Mouse (Mus musculus) MEL (cell line): ENCODE results near the gene Rnf10. TPM values are rescaled to one million over a fixed set of nuclear protein-coding genes. Genes with fewer than 3 reads are reported as not detected.

ENCODE experiments used
- DNase-seq: peaks from one replicate; pipeline ENCODE4 v3.0.0; 2011; ENCODE audit warnings: low read depth, low spot score
- H3K27ac ChIP-seq: 2 replicates; pipeline ENCODE4 v1.5.1; 2012; ENCODE audit warnings: low read depth, mild to moderate bottlenecking, control low read depth, low read length, moderate library complexity; ENCODE audit not compliant: control insufficient read depth
- H3K27me3 ChIP-seq, 2 experiments: fragments of 150-350 bp in 1 of 2; sonication (generic) in 1 of 2; 2 replicates each; pipeline ENCODE4 v1.6.1; 2012; ENCODE audit warnings: low read length in 2 of 2, mild to moderate bottlenecking in 2 of 2, improper control_type of control experiment in 1 of 2, moderate library complexity in 1 of 2; ENCODE audit not compliant: insufficient read depth in 2 of 2, control insufficient read depth in 1 of 2
- H3K36me3 ChIP-seq, 2 experiments: 2 replicates each; pipeline ENCODE4 v1.6.1; 2012 to 2014; ENCODE audit warnings: low read length in 2 of 2, improper control_type of control experiment in 1 of 2, inconsistent platforms in 1 of 2, mild to moderate bottlenecking in 1 of 2; ENCODE audit not compliant: insufficient read depth in 2 of 2, control insufficient read depth in 1 of 2
- H3K4me1 ChIP-seq, 2 experiments: fragments of 150-350 bp in 1 of 2; sonication (generic) in 1 of 2; 2 replicates each; pipeline ENCODE4 v1.6.1; 2012; ENCODE audit warnings: low read length in 2 of 2, improper control_type of control experiment in 1 of 2, mild to moderate bottlenecking in 1 of 2; ENCODE audit not compliant: insufficient read depth in 2 of 2, control insufficient read depth in 1 of 2
- H3K4me3 ChIP-seq, 2 experiments: fragments of 150-350 bp in 1 of 2; sonication (generic) in 1 of 2; 2 replicates each; pipeline ENCODE4 v1.5.1; 2012; ENCODE audit warnings: low read depth in 2 of 2, low read length in 2 of 2, mild to moderate bottlenecking in 2 of 2, moderate library complexity in 2 of 2, control low read depth in 1 of 2, improper control_type of control experiment in 1 of 2; ENCODE audit not compliant: control insufficient read depth in 1 of 2, insufficient read depth in 1 of 2
- H3K79me2 ChIP-seq: 2 replicates; pipeline ENCODE4 v1.6.1; 2012; ENCODE audit warnings: mild to moderate bottlenecking, low read length, moderate library complexity; ENCODE audit not compliant: control insufficient read depth, poor library complexity, insufficient read depth
- H3K9ac ChIP-seq: 2 replicates; pipeline ENCODE4 v1.6.1; 2012; ENCODE audit warnings: low read depth, mild to moderate bottlenecking, control low read depth, low read length, moderate library complexity; ENCODE audit not compliant: control insufficient read depth, poor library complexity, severe bottlenecking
- H3K9me3 ChIP-seq: fragments of 150-350 bp; sonication (generic); replicated peaks from 2 replicates; pipeline ENCODE4 v1.6.1; 2012; ENCODE audit warnings: mild to moderate bottlenecking, low read length, improper control_type of control experiment, moderate library complexity; ENCODE audit not compliant: insufficient read depth
- CHD1 ChIP-seq: IDR thresholded peaks from 2 replicates; pipeline ENCODE4 v1.6.1; 2012; ENCODE audit warnings: low read depth, mild to moderate bottlenecking, inconsistent platforms, low read length, improper control_type of control experiment
- CHD2 ChIP-seq: IDR thresholded peaks from 2 replicates; pipeline ENCODE4 v1.6.1; 2011; ENCODE audit warnings: low read length, improper control_type of control experiment
- CTCF ChIP-seq, 3 experiments: IDR thresholded peaks in 2 of 3; conservative IDR thresholded peaks in 1 of 3; 2 replicates each; pipeline ENCODE4 v1.5.1; 2011 to 2012; ENCODE audit warnings: low read length in 3 of 3, low read depth in 2 of 3, mild to moderate bottlenecking in 2 of 3, improper control_type of control experiment in 1 of 3, inconsistent platforms in 1 of 3, mixed read lengths in 1 of 3, moderate library complexity in 1 of 3; ENCODE audit not compliant: control insufficient read depth in 1 of 3, insufficient read depth in 1 of 3, poor library complexity in 1 of 3, severe bottlenecking in 1 of 3
- E2F4 ChIP-seq: IDR thresholded peaks from 2 replicates; pipeline ENCODE4 v1.6.1; 2011; ENCODE audit warnings: low read depth, low read length, improper control_type of control experiment, borderline replicate concordance
- ELF1 ChIP-seq: IDR thresholded peaks from 2 replicates; pipeline ENCODE4 v1.6.1; 2014; ENCODE audit warnings: low read depth, mild to moderate bottlenecking, inconsistent platforms, low read length, improper control_type of control experiment, moderate library complexity
- EP300 ChIP-seq, 2 experiments: IDR thresholded peaks; 2 replicates each; pipeline ENCODE4 v1.6.1; 2011; ENCODE audit warnings: improper control_type of control experiment in 2 of 2, low read length in 2 of 2, low read depth in 1 of 2, mild to moderate bottlenecking in 1 of 2
- GABPA ChIP-seq: IDR thresholded peaks from 2 replicates; pipeline ENCODE4 v1.6.1; 2012; ENCODE audit warnings: low read depth, mild to moderate bottlenecking, inconsistent platforms, low read length, improper control_type of control experiment, moderate library complexity
- GATA1 ChIP-seq: IDR thresholded peaks from 2 replicates; pipeline ENCODE4 v1.6.1; 2011; ENCODE audit warnings: low read depth, low read length, improper control_type of control experiment
- HCFC1 ChIP-seq: IDR thresholded peaks from 2 replicates; pipeline ENCODE4 v1.6.1; 2012; ENCODE audit warnings: low read depth, mild to moderate bottlenecking, inconsistent platforms, low read length, improper control_type of control experiment, moderate library complexity
- JUND ChIP-seq: IDR thresholded peaks from 2 replicates; pipeline ENCODE4 v1.6.1; 2011; ENCODE audit warnings: low read depth, mild to moderate bottlenecking, improper control_type of control experiment, low read length
- KAT2A ChIP-seq: conservative IDR thresholded peaks from 2 replicates; pipeline ENCODE4 v1.6.1; 2012; ENCODE audit warnings: low read depth, low read length, improper control_type of control experiment, inconsistent platforms
- MAFK ChIP-seq: IDR thresholded peaks from 2 replicates; pipeline ENCODE4 v1.6.1; 2011; ENCODE audit warnings: low read depth, mild to moderate bottlenecking, low read length, improper control_type of control experiment, borderline replicate concordance
- MAX ChIP-seq: IDR thresholded peaks from 2 replicates; pipeline ENCODE4 v1.6.1; 2011; ENCODE audit warnings: low read length, improper control_type of control experiment
- MAZ ChIP-seq: IDR thresholded peaks from 2 replicates; pipeline ENCODE4 v1.6.1; 2012; ENCODE audit warnings: low read depth, mild to moderate bottlenecking, inconsistent platforms, low read length, improper control_type of control experiment
- MEF2A ChIP-seq: IDR thresholded peaks from 2 replicates; pipeline ENCODE4 v1.6.1; 2014; ENCODE audit warnings: low read depth, mild to moderate bottlenecking, inconsistent platforms, low read length, improper control_type of control experiment; ENCODE audit not compliant: poor library complexity, insufficient replicate concordance, severe bottlenecking; ENCODE audit errors: extremely low read depth
- MXI1 ChIP-seq: IDR thresholded peaks from 2 replicates; pipeline ENCODE4 v1.6.1; 2011; ENCODE audit warnings: mild to moderate bottlenecking, low read depth, low read length, improper control_type of control experiment
- MYC ChIP-seq: IDR thresholded peaks from 2 replicates; pipeline ENCODE4 v1.6.1; 2011; ENCODE audit warnings: low read depth, mild to moderate bottlenecking, low read length, improper control_type of control experiment, moderate library complexity
- POLR2A ChIP-seq, 2 experiments: IDR thresholded peaks; 2 replicates each; pipeline ENCODE4 v1.6.1; 2011 to 2012; ENCODE audit warnings: low read length in 2 of 2, mild to moderate bottlenecking in 2 of 2, control low read depth in 1 of 2, improper control_type of control experiment in 1 of 2, low read depth in 1 of 2, moderate library complexity in 1 of 2; ENCODE audit not compliant: control insufficient read depth in 1 of 2, insufficient read depth in 1 of 2, poor library complexity in 1 of 2
- POLR2AphosphoS2 ChIP-seq: IDR thresholded peaks from 2 replicates; pipeline ENCODE4 v1.6.1; 2011; ENCODE audit warnings: low read length, improper control_type of control experiment
- POLR2AphosphoS5 ChIP-seq: IDR thresholded peaks from 2 replicates; pipeline ENCODE4 v1.6.1; 2012; ENCODE audit warnings: low read depth, borderline replicate concordance, mild to moderate bottlenecking, inconsistent platforms, low read length, moderate library complexity, mixed read lengths
- RAD21 ChIP-seq: IDR thresholded peaks from 2 replicates; pipeline ENCODE4 v1.6.1; 2011; ENCODE audit warnings: mild to moderate bottlenecking, low read depth, low read length, improper control_type of control experiment
- RCOR1 ChIP-seq: IDR thresholded peaks from 2 replicates; pipeline ENCODE4 v1.6.1; 2012; ENCODE audit warnings: low read depth, mild to moderate bottlenecking, inconsistent platforms, low read length, improper control_type of control experiment
- SIN3A ChIP-seq: IDR thresholded peaks from 2 replicates; pipeline ENCODE4 v1.6.1; 2012; ENCODE audit warnings: low read length, improper control_type of control experiment, inconsistent platforms
- SMC3 ChIP-seq: IDR thresholded peaks from 2 replicates; pipeline ENCODE4 v1.6.1; 2011; ENCODE audit warnings: low read depth, low read length, improper control_type of control experiment
- TAL1 ChIP-seq: IDR thresholded peaks from 2 replicates; pipeline ENCODE4 v1.6.1; 2012; ENCODE audit warnings: mild to moderate bottlenecking, inconsistent platforms, low read length, moderate library complexity, mixed read lengths
- TBP ChIP-seq: IDR thresholded peaks from 2 replicates; pipeline ENCODE4 v1.8.0; 2011; ENCODE audit warnings: low read depth, low read length, improper control_type of control experiment
- TCF12 ChIP-seq: IDR thresholded peaks from 2 replicates; pipeline ENCODE4 v1.6.1; 2014; ENCODE audit warnings: low read depth, mild to moderate bottlenecking, inconsistent platforms, low read length, improper control_type of control experiment, moderate library complexity
- UBTF ChIP-seq: IDR thresholded peaks from 2 replicates; pipeline ENCODE4 v1.6.1; 2012; ENCODE audit warnings: low read depth, mild to moderate bottlenecking, inconsistent platforms, low read length, improper control_type of control experiment, moderate library complexity, borderline replicate concordance; ENCODE audit not compliant: insufficient read depth
- USF1 ChIP-seq: IDR thresholded peaks from 2 replicates; pipeline ENCODE4 v1.6.1; 2014; ENCODE audit warnings: low read depth, mild to moderate bottlenecking, inconsistent platforms, low read length, improper control_type of control experiment, moderate library complexity
- USF2 ChIP-seq, 2 experiments: IDR thresholded peaks; 2 replicates each; pipeline ENCODE4 v1.6.1; 2011 to 2012; ENCODE audit warnings: improper control_type of control experiment in 2 of 2, low read length in 2 of 2, borderline replicate concordance in 1 of 2, inconsistent platforms in 1 of 2, low read depth in 1 of 2, mild to moderate bottlenecking in 1 of 2; ENCODE audit not compliant: insufficient read depth in 1 of 2
- ZC3H11A ChIP-seq: IDR thresholded peaks from 2 replicates; pipeline ENCODE4 v1.6.1; 2012; ENCODE audit warnings: low read depth, mild to moderate bottlenecking, inconsistent platforms, low read length, improper control_type of control experiment
- ZKSCAN1 ChIP-seq: IDR thresholded peaks from 2 replicates; pipeline ENCODE4 v1.6.1; 2012; ENCODE audit warnings: low read depth, mild to moderate bottlenecking, inconsistent platforms, low read length, improper control_type of control experiment, moderate library complexity
- ZNF384 ChIP-seq: IDR thresholded peaks from 2 replicates; pipeline ENCODE4 v1.6.1; 2012; ENCODE audit warnings: low read depth, mild to moderate bottlenecking, inconsistent platforms, low read length, improper control_type of control experiment
- polyA plus RNA-seq, 2 experiments: library from polyadenylated mRNA; stranded (reverse) in 1 of 2; unstranded in 1 of 2; fragments of >175 nt in 1 of 2; fragments of >200 nt in 1 of 2; gene quantifications; 2 replicates each; pipeline versions ENCODE4 v1.2.1 to v1.2.4; 2012; ENCODE audit warnings: low replicate concordance in 2 of 2, low read depth in 1 of 2; ENCODE audit not compliant: insufficient read length in 2 of 2, insufficient read depth in 1 of 2, missing spikeins in 1 of 2
- total RNA-seq: library from RNA; depleted of rRNA; stranded (reverse); fragments of 300-350 nt; gene quantifications from 2 replicates; pipeline ENCODE4 v1.2.3, GENCODE M21; 2012

Gene Rnf10
- total and polyA plus RNA-seq, 3 experiments: 44.4 to 254 (median 165) TPM

DNA sequence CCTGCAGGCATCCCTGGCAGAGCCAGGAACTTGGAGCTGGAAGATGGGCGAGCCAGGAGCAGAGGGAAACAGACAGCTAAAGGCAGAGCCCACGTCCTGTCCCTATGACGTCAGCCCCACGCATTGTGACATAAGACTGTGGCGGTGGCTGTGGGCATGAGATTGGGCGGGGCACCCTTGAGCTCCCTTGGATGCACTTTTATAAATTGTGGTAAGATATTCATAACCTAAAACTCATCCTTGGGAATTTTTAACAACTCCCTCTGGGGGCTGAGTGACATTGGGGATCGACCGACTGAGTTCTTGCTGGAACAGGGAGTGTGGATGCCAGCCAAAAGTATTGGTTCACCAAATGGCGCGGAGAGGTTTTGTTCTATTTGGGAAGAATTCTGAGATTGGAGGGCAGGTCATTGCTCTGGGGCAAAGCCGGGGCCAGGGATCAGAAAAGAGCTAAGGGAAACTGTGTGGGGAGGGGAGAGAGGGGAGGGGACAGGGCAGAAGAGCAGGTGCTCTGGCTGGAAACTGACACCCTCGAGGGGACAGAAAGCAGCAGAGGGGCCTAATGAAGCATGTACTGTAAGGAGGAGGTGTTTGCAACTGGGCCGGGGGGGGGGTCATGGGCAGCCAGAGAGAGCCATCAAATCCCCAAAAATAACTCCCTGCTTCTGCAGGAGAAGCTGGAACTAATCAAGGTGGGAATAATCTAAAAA, 51.6 kb downstream of the Rnf10 start (continued):
- TF ChIP-seq TCF12: no peak

DNA sequence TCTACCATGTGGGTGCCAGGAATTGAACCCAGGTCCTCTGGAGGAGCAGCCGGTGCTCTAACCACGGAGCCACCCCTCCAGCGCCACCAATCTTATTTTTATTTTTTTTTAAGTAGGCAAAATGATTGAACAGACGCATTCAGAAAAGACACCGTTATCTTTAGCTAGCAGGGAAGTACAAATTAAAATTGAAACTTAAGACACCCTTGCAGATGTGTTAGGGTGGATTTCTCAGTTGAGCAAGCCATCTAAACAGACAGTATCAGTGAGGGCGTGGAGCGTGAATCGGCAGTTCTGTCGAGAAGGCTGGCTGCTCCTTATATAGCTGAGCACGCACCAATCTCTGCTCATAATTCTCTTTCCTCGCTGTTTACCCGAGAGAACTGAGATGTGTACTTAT, 54.7 kb downstream of the Rnf10 start:
- Histone ChIP-seq H3K4me1 (peaks cover 0 to 9% of the 10 kb centered on the region in 2 experiments; a peak in 2 of 4 replicates), H3K79me2 (no peaks in the 10 kb centered on the region), H3K27me3 (no peaks in the 10 kb centered on the region), H3K9me3 (no peaks in the 10 kb centered on the region), H3K27ac (peak overlapping the region; percentile 22; the same call in 1 of the 2 replicates), H3K4me3 (peak overlapping the region; percentile 16 to 47; a peak in 2 of 4 replicates), H3K9ac (no peak overlapping the region; the same call in 1 of the 2 replicates), H3K36me3 (peaks cover 0 to 4% of the 10 kb centered on the region in 2 experiments; a peak in 2 of 4 replicates)
- peak; percentile 90 for DNase-seq
- no peak for TF ChIP-seq SMC3
- no peak for TF ChIP-seq JUND
- TF ChIP-seq RCOR1: peak; percentile 37; the same call in 1 of the 2 replicates
- TF ChIP-seq MYC: peak; percentile 76
- no peak for TF ChIP-seq POLR2AphosphoS5
- peak; percentile 62 for TF ChIP-seq TAL1
- TF ChIP-seq ZC3H11A: 0 out of 2 replicates have a peak, but pooled peaks have one; percentile 3
- no peak for TF ChIP-seq CHD2
- no peak for TF ChIP-seq USF2 (IDR thresholded peaks at IDR 0.05; ENCODE audit: borderline replicate concordance in 1 of 2, insufficient read depth in 1 of 2, low read depth in 1 of 2, low read length in 2 of 2)
- 0 out of 2 replicates have a peak, but pooled peaks have one; percentile 28 for TF ChIP-seq MAZ
- TF ChIP-seq ZNF384: peak; percentile 65; the same call in 1 of the 2 replicates
- peak; percentile 69; the same call in 1 of the 2 replicates for TF ChIP-seq GATA1
- TF ChIP-seq TBP: peak; percentile 96
- peak; percentile 72; the same call in 1 of the 2 replicates for TF ChIP-seq MAFK
- TF ChIP-seq MAX: peak; percentile 82
- no peak for TF ChIP-seq UBTF
- TF ChIP-seq RAD21: no peak
- TF ChIP-seq ELF1: no peak
- TF ChIP-seq ZKSCAN1: 0 out of 2 replicates have a peak, but pooled peaks have one; percentile 28
- peak; percentile 69; the same call in 1 of the 2 replicates for TF ChIP-seq MXI1
- TF ChIP-seq POLR2AphosphoS2: no peak
- no peak for TF ChIP-seq CHD1
- TF ChIP-seq KAT2A: no peak
- no peak for TF ChIP-seq MEF2A
- TF ChIP-seq SIN3A: peak; percentile 79
- TF ChIP-seq EP300 (IDR thresholded peaks at IDR 0.05; ENCODE audit: low read depth in 1 of 2, low read length in 2 of 2): peak; percentile 72 to 77
- TF ChIP-seq POLR2A (IDR thresholded peaks at IDR 0.05; ENCODE audit: control insufficient read depth in 1 of 2, insufficient read depth in 1 of 2, low read depth in 1 of 2, low read length in 2 of 2, poor library complexity in 1 of 2): no peak
- TF ChIP-seq TCF12: peak; percentile 77
- TF ChIP-seq GABPA: 0 out of 2 replicates have a peak, but pooled peaks have one; percentile 42
- TF ChIP-seq HCFC1: peak; percentile 49
- TF ChIP-seq CTCF (IDR thresholded peaks at IDR 0.05 in 2 of 3, conservative IDR thresholded peaks at IDR 0.05 in 1 of 3; ENCODE audit: control insufficient read depth in 1 of 3, insufficient read depth in 1 of 3, low read depth in 2 of 3, low read length in 3 of 3, poor library complexity in 1 of 3, severe bottlenecking in 1 of 3): no peak
- TF ChIP-seq USF1: no peak
- TF ChIP-seq E2F4: 0 out of 2 replicates have a peak, but pooled peaks have one; percentile 27
